Mouse (Mus musculus): Measurements from ENCODE around the gene Gm5741.

The Gm5741 gene

GRCm38 (mm10) chr8:85073041-85073612 lies 5.3 kb upstream of the Gm5741 start:
- DNase-seq (ENCODE audit: extremely low spot score) = no peak

GRCm38 (mm10) chr8:85072364-85072929 lies 4.7 kb upstream of the Gm5741 start:
- no peak for DNase-seq (ENCODE audit: extremely low spot score)

- DNase-seq (ENCODE audit: extremely low spot score) = peak; percentile 86
Measured at GRCm38 (mm10) chr8:85071514-85072281, 3.9 kb upstream of the Gm5741 start, which contains the start of gene Dhps. Dhps (plus strand) TSS chr8:85071757.

GRCm38 (mm10) chr8:85071041-85071440 lies 3.3 kb upstream of the Gm5741 start:
- DNase-seq (ENCODE audit: extremely low spot score) = peak; percentile 51

GRCm38 (mm10) chr8:85067155-85067554 lies 627 bp downstream of the Gm5741 start:
- no peak for DNase-seq (ENCODE audit: extremely low spot score)

GRCm38 (mm10) chr8:85065213-85065612 lies 2.6 kb downstream of the Gm5741 start:
- DNase-seq (ENCODE audit: extremely low spot score) = no peak

GRCm38 (mm10) chr8:85062603-85063002 lies 5.2 kb downstream of the Gm5741 start:
- DNase-seq (ENCODE audit: extremely low spot score) = no peak

- peak; percentile 89 for DNase-seq (ENCODE audit: extremely low spot score)
Measured at GRCm38 (mm10) chr8:85059879-85060616, 7.7 kb downstream of the Gm5741 start, which contains the start of gene Fbxw9. Fbxw9 (plus strand) TSS chr8:85060055.

GRCm38 (mm10) chr8:85057367-85057766 lies 10.4 kb downstream of the Gm5741 start:
- no peak for DNase-seq (ENCODE audit: extremely low spot score)

- no peak for DNase-seq (ENCODE audit: extremely low spot score)
Measured at GRCm38 (mm10) chr8:85043619-85044018, 24.2 kb downstream of the Gm5741 start.

GRCm38 (mm10) chr8:85037681-85038531 lies 29.9 kb downstream of the Gm5741 start:
- peak; percentile 78 for DNase-seq (ENCODE audit: extremely low spot score)

GRCm38 (mm10) chr8:85037366-85037680 lies 30.5 kb downstream of the Gm5741 start:
- no peak for DNase-seq (ENCODE audit: extremely low spot score)

GRCm38 (mm10) chr8:85036718-85037365 lies 30.9 kb downstream of the Gm5741 start, which contains the start of gene Tnpo2:
Tnpo2 (plus strand) TSS chr8:85036915.
- peak; percentile 92 for DNase-seq (ENCODE audit: extremely low spot score)

- DNase-seq (ENCODE audit: extremely low spot score) = no peak
Measured at GRCm38 (mm10) chr8:85036381-85036717, 31.4 kb downstream of the Gm5741 start.

- no peak for DNase-seq (ENCODE audit: extremely low spot score)
Measured at GRCm38 (mm10) chr8:85035728-85036310, 32.0 kb downstream of the Gm5741 start.

GRCm38 (mm10) chr8:85035165-85035727 lies 32.5 kb downstream of the Gm5741 start:
- peak; percentile 50 for DNase-seq (ENCODE audit: extremely low spot score)

GRCm38 (mm10) chr8:85034764-85035163 lies 33.0 kb downstream of the Gm5741 start:
- peak; percentile 80 for DNase-seq (ENCODE audit: extremely low spot score)

- no peak for DNase-seq (ENCODE audit: extremely low spot score)
Measured at GRCm38 (mm10) chr8:85033867-85034266, 33.9 kb downstream of the Gm5741 start.

GRCm38 (mm10) chr8:85032622-85033311 lies 35.0 kb downstream of the Gm5741 start:
- no peak for DNase-seq (ENCODE audit: extremely low spot score)

- DNase-seq (ENCODE audit: extremely low spot score) = no peak
Measured at GRCm38 (mm10) chr8:85029271-85029670, 38.5 kb downstream of the Gm5741 start.
